Mouse (Mus musculus): Measurements from ENCODE around the gene A630089N07Rik. TPM values are rescaled to one million over a fixed set of nuclear protein-coding genes. Genes with fewer than 3 reads are reported as not detected.
"Not testable (repeated sequence)": the region's sequence is repeated elsewhere in the genome, so short reads cannot be mapped to it uniquely, and the experiment has no call there.

The A630089N07Rik gene
- total RNA-seq (2014; rRNA removed), result 7.0 and 7.5 TPM in 2 replicates
- polyA plus RNA-seq (2015; fragmentation: Nextera tagmentation; extraction: Ambion mirVana), result 5.3 and 7.6 TPM in 2 replicates

- not testable (repeated sequence) for H3K36me3 ChIP-seq (ENCODE audit: insufficient read depth, low read length); H3K27me3 ChIP-seq (ENCODE audit: insufficient read depth, low read length); H3K9me3 ChIP-seq (ENCODE audit: low read length); H3K27ac ChIP-seq (ENCODE audit: low read depth, low read length); H3K4me1 ChIP-seq (ENCODE audit: insufficient read depth, low read length)
- peak; percentile 91 for DNase-seq (ENCODE audit: low spot score)
- ATAC-seq (ENCODE audit: low FRiP score), result peak; percentile 95
- WGBS, result under 1% methylated on average over 25 of the region's 25 CpGs
- peak within 1 kb of the TSS; percentile 72 for H3K4me2 ChIP-seq (ENCODE audit: low read depth, low read length, poor library complexity, severe bottlenecking)
- H3K4me3 ChIP-seq (ENCODE audit: low read depth, low read length), result peak within 1 kb of the TSS; percentile 61
- peak within 1 kb of the TSS; percentile 50; the same call in 1 of the 2 replicates for H3K9ac ChIP-seq (replicated peaks; ENCODE audit: low read length, poor library complexity, severe bottlenecking)
Observed at GRCm38 (mm10) chr16:98081889-98082818, at the start of gene A630089N07Rik. Gene A630089N07Rik (minus strand): TSS chr16:98082450.

- Histone ChIP-seq H3K9me3 (ENCODE audit: low read length) (no peaks in the 10 kb centered on the region), H3K36me3 (ENCODE audit: insufficient read depth, low read length) (no peaks in the 10 kb centered on the region), H3K4me1 (ENCODE audit: insufficient read depth, low read length) (no peaks in the 10 kb centered on the region), H3K27me3 (ENCODE audit: insufficient read depth, low read length) (no peaks in the 10 kb centered on the region), H3K9ac (replicated peaks; ENCODE audit: low read length, poor library complexity, severe bottlenecking) (no peak overlapping the region), H3K4me2 (ENCODE audit: low read depth, low read length, poor library complexity, severe bottlenecking) (no peak overlapping the region), H3K27ac (ENCODE audit: low read depth, low read length) (no peak overlapping the region), H3K4me3 (ENCODE audit: low read depth, low read length) (no peak overlapping the region)
- WGBS, result 96% methylated on average over 11 of the region's 11 CpGs
- no peak for TF ChIP-seq CTCF (IDR thresholded peaks at IDR 0.05)
- no peak for ATAC-seq (ENCODE audit: low FRiP score)
- no peak for DNase-seq (ENCODE audit: low spot score)
Observed at GRCm38 (mm10) chr16:98107109-98107508, 24.9 kb upstream of the A630089N07Rik start.

- Histone ChIP-seq H3K9ac (replicated peaks; ENCODE audit: low read length, poor library complexity, severe bottlenecking) (peak overlapping the region; percentile 50; the same call in 1 of the 2 replicates), H3K4me3 (ENCODE audit: low read depth, low read length) (peak overlapping the region; percentile 61), H3K4me2 (ENCODE audit: low read depth, low read length, poor library complexity, severe bottlenecking) (peak overlapping the region; percentile 72)
- DNase-seq (ENCODE audit: low spot score), result peak; percentile 33
- not testable (repeated sequence) for H3K4me1 ChIP-seq (ENCODE audit: insufficient read depth, low read length); H3K27me3 ChIP-seq (ENCODE audit: insufficient read depth, low read length); H3K36me3 ChIP-seq (ENCODE audit: insufficient read depth, low read length); H3K9me3 ChIP-seq (ENCODE audit: low read length); H3K27ac ChIP-seq (ENCODE audit: low read depth, low read length)
- WGBS, result under 1% methylated on average over 9 of the region's 9 CpGs
- peak; percentile 50; the same call in 1 of the 2 replicates for ATAC-seq (ENCODE audit: low FRiP score)
Observed at GRCm38 (mm10) chr16:98081550-98081888, 731 bp downstream of the A630089N07Rik start.

- H3K9ac ChIP-seq (replicated peaks; ENCODE audit: low read length, poor library complexity, severe bottlenecking); H3K27me3 ChIP-seq (ENCODE audit: insufficient read depth, low read length); ATAC-seq (ENCODE audit: low FRiP score); H3K9me3 ChIP-seq (ENCODE audit: low read length); H3K27ac ChIP-seq (ENCODE audit: low read depth, low read length); H3K4me1 ChIP-seq (ENCODE audit: insufficient read depth, low read length); H3K36me3 ChIP-seq (ENCODE audit: insufficient read depth, low read length): not testable (repeated sequence)
- DNase-seq (ENCODE audit: low spot score), result peak; percentile 55
- peak overlapping the region; percentile 72 for H3K4me2 ChIP-seq (ENCODE audit: low read depth, low read length, poor library complexity, severe bottlenecking)
- WGBS, result 74% methylated on average over 1 of the region's 1 CpGs
- peak overlapping the region; percentile 61 for H3K4me3 ChIP-seq (ENCODE audit: low read depth, low read length)
Observed at GRCm38 (mm10) chr16:98081140-98081539, 1.1 kb downstream of the A630089N07Rik start.

- H3K36me3 ChIP-seq (ENCODE audit: insufficient read depth, low read length); ATAC-seq (ENCODE audit: low FRiP score); DNase-seq (ENCODE audit: low spot score); H3K9me3 ChIP-seq (ENCODE audit: low read length); H3K27ac ChIP-seq (ENCODE audit: low read depth, low read length); H3K4me2 ChIP-seq (ENCODE audit: low read depth, low read length, poor library complexity, severe bottlenecking); H3K27me3 ChIP-seq (ENCODE audit: insufficient read depth, low read length); H3K9ac ChIP-seq (replicated peaks; ENCODE audit: low read length, poor library complexity, severe bottlenecking); H3K4me3 ChIP-seq (ENCODE audit: low read depth, low read length); H3K4me1 ChIP-seq (ENCODE audit: insufficient read depth, low read length): not testable (repeated sequence)
- WGBS, result 94% methylated on average over 3 of the region's 3 CpGs
Observed at GRCm38 (mm10) chr16:98079382-98079781, 2.9 kb downstream of the A630089N07Rik start.

GRCm38 (mm10) chr16:98041676-98042075 is 40.6 kb downstream of the A630089N07Rik start:
- 91% methylated on average over 2 of the region's 2 CpGs for WGBS
- Histone ChIP-seq H3K27ac (ENCODE audit: low read depth, low read length) (no peak overlapping the region), H3K36me3 (ENCODE audit: insufficient read depth, low read length) (no peaks in the 10 kb centered on the region), H3K4me3 (ENCODE audit: low read depth, low read length) (no peak overlapping the region), H3K4me2 (ENCODE audit: low read depth, low read length, poor library complexity, severe bottlenecking) (no peak overlapping the region), H3K9ac (replicated peaks; ENCODE audit: low read length, poor library complexity, severe bottlenecking) (no peak overlapping the region), H3K9me3 (ENCODE audit: low read length) (no peaks in the 10 kb centered on the region), H3K27me3 (ENCODE audit: insufficient read depth, low read length) (no peaks in the 10 kb centered on the region), H3K4me1 (ENCODE audit: insufficient read depth, low read length) (no peaks in the 10 kb centered on the region)
- ATAC-seq (ENCODE audit: low FRiP score) (no peak), DNase-seq (ENCODE audit: low spot score) (no peak)
- TF ChIP-seq CTCF (IDR thresholded peaks at IDR 0.05), result peak; percentile 43

- ATAC-seq (ENCODE audit: low FRiP score); H3K9ac ChIP-seq (replicated peaks; ENCODE audit: low read length, poor library complexity, severe bottlenecking); H3K36me3 ChIP-seq (ENCODE audit: insufficient read depth, low read length); H3K27ac ChIP-seq (ENCODE audit: low read depth, low read length); DNase-seq (ENCODE audit: low spot score); H3K4me2 ChIP-seq (ENCODE audit: low read depth, low read length, poor library complexity, severe bottlenecking); H3K4me1 ChIP-seq (ENCODE audit: insufficient read depth, low read length); H3K9me3 ChIP-seq (ENCODE audit: low read length); H3K4me3 ChIP-seq (ENCODE audit: low read depth, low read length); H3K27me3 ChIP-seq (ENCODE audit: insufficient read depth, low read length): not testable (repeated sequence)
- 95% methylated on average over 2 of the region's 2 CpGs for WGBS
Observed at GRCm38 (mm10) chr16:98034971-98035370, 47.3 kb downstream of the A630089N07Rik start.

GRCm38 (mm10) chr16:98026186-98026585 is 56.1 kb downstream of the A630089N07Rik start:
- ATAC-seq (ENCODE audit: low FRiP score); H3K4me3 ChIP-seq (ENCODE audit: low read depth, low read length); H3K9ac ChIP-seq (replicated peaks; ENCODE audit: low read length, poor library complexity, severe bottlenecking); H3K27me3 ChIP-seq (ENCODE audit: insufficient read depth, low read length); DNase-seq (ENCODE audit: low spot score); H3K27ac ChIP-seq (ENCODE audit: low read depth, low read length); H3K4me1 ChIP-seq (ENCODE audit: insufficient read depth, low read length); H3K36me3 ChIP-seq (ENCODE audit: insufficient read depth, low read length); H3K4me2 ChIP-seq (ENCODE audit: low read depth, low read length, poor library complexity, severe bottlenecking): not testable (repeated sequence)
- WGBS, result 88% methylated on average over 8 of the region's 8 CpGs
- peaks cover 21% of the 10 kb centered on the region; the same call in 1 of the 2 replicates for H3K9me3 ChIP-seq (ENCODE audit: low read length)

Data from midbrain, postnatal 0 days (tissue).